Mouse (Mus musculus): ENCODE data around the gene Odf3l1.
A peak's percentile ranks its signal among the peaks of the same experiment; 100 is the strongest.
"Not testable (repeated sequence)": the region's sequence is repeated elsewhere in the genome, so short reads cannot be mapped to it uniquely, and the experiment has no call there.

Gene Odf3l1

DNA sequence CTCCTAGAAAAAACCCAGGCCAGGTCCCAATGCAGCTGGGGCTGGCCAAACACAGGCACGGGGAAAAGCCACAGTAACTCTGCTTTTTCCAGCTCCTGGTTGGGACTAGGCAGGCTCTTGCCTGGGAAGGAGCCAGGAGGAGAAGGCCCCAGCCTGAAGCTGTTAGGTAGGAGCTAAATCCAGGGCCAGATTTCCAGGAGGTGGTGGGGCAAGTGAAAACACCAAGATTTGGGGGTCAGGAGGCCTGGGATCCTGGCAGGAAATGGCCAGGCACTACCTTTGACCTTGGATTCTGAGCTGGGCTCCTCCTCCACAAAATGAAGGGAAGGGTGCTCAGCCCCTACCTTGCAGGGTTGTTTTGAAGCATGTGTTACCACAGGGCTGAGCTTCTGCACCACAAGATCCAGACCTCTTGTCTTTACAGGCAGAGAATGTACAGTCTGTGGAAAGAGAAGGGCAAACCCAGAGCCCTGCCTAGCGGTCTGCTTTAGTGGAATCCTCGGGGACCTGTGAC is at the start of gene Odf3l1:
Gene Odf3l1 (minus strand): TSS at position 464 of the 514 bp plus-strand sequence.
- DNase-seq (ENCODE audit: low spot score in 2 of 2) = no peak

DNA sequence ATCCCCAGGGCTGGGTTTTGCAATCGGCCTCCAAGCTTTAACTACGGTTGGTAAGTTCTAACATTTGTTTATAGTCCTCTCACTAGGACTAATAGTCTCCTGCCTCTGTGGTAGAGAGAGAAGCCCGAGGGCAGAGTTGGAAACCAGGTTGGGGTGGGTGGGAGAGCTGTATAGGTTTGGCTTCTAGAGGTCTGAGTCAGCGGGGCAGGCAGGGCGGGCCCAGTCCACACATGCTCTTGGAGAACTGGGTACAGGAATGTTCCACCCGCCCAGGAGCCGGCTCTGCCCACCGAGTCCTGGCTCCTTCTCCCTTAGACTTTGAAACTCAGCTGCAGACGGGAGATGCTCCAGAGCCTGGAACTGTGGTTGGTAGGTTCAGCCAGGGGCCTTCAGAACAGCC is 49.5 kb upstream of the Odf3l1 start:
- peak in 1 of 2 experiments; percentile 63 for DNase-seq (ENCODE audit: low spot score in 2 of 2)

DNA sequence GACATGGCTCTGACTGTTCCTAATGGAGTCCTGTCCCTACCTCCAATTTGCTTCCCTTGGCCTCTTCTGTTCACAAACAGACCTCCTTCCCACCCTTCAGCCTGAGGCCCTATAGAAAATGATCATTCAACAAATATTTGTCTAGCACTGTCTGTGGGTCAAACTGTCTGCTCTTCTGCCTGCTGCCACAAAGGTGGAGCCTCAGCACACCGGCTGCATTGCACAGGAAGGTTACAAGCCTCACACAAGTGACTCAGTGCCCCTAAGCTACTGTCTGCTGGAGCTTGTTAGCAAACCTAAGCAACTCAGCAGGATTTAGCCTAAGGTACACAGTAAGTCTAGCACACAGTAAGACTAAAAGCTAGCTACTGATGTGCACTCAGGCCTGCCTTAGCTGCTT is 46.5 kb upstream of the Odf3l1 start:
- no peak for DNase-seq (ENCODE audit: low spot score in 2 of 2)

DNA sequence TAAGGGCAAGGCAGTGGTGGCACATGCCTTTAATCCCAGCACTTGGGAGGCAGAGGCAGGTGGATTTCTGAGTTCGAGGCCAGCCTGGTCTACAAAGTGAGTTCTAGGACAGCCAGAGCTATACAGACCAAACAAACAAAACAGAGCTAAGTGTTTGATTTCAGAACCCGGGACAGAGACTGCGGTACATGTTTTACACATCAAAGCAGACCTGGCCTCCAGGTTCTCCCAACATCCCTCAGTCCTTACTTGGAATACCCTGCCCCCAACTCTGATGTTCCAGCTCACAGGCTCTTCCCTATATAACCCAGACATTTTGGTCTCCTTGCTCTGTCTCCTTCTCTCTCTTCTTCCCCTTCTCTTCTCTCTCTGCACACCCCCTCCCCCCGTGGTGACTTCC is 45.5 kb upstream of the Odf3l1 start:
- DNase-seq (ENCODE audit: low spot score in 2 of 2) = not testable (repeated sequence)

DNA sequence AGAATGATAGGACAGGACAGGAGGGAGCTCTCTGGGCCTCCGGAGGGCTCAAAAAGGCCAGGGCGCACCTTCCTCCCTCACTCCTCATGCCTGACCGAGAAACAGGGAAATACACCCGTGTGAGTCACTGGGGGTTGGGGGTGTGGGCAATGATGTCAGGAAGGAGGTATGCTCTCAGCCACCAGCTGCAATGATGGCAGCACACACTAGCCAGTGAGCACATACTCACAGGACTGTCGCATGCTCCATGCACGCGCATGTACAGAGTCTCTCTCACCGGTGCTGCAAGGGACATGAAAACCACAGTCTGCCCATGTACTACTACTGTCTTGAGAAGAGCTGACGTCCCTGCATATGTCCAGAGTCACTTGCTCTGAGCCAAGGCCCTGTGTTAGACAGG is 43.1 kb upstream of the Odf3l1 start:
- peak; percentile 52 to 61 for DNase-seq (ENCODE audit: low spot score in 2 of 2)

DNA sequence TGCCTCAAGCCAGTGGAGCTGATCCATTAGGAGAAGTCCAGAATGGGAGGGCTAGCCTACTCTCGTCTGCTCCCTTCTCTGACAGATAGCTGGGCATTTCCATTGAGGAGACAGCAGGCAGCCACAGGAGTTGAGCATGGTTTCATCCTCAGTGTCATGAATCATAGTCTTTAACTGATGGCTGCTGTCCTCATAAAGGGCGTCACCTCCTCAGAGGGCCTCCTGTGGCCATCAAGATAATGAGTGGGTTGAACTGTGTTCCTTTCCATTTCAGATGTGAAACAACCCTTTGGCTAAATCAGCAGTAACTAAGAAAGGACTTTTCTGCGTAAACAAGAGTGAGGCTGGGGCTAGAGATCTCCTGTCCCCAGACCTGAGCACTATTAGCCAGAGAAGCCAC is 39.2 kb upstream of the Odf3l1 start:
- DNase-seq (ENCODE audit: low spot score in 2 of 2) = no peak

DNA sequence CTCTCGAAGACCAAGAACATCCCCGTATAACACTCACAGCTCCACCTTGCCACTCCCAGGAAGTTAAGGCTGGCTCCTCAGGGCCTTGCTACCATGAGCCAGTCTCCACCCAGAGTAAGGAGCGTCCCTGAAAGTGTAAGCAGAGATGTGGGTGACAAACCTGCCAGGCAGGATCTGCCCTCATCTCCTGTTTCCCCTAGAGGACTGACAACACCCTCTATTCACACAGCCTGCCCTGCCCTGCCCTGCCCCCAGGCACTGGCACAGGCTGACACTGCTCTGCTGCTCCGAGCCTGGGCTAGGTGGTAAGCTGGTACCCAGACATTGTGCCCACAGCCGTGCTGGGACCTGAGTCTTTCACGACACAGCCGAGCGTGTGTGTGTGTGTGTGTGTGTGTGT is 36.7 kb upstream of the Odf3l1 start:
- DNase-seq (ENCODE audit: low spot score in 2 of 2) = peak; percentile 65 to 73

DNA sequence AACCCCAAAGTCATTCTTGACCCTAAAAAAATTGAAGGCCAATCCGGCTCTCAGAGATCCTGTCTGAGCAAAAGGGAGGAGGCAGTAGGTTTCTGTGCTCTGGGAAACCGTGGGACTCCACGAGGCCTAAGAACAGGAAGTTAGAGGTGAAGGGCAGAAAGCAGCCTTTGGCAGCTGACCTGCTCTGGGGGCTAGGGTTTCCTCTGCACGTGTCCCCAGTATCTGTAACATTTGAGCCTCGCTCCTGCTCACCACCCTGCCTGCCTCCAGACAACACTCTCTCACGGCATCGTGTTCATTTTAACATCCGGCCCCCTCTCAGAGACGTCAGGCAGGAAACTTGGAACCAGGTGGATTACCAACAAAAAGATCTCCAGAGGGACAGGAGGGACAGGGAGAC is 36.1 kb upstream of the Odf3l1 start:
- no peak for DNase-seq (ENCODE audit: low spot score in 2 of 2)

DNA sequence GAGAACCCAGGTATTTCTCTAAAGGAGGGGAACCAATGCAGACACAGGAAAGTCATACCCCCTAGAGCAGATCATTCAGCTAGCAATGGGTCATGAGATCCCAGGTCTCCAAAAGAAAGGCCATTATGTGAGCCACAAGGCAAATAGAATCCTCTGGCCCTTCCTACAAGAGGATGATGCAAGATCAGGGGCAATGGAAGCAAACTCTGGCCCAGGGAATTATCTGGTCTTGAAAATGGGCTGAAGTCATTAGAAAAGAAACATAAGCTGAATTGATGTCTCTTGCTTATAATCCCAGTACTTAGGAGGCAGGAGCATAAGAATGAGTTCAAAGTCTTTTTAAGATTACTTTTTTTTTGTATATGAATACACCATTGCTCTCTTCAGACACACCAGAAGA is 35.6 kb upstream of the Odf3l1 start:
- no peak for DNase-seq (ENCODE audit: low spot score in 2 of 2)

DNA sequence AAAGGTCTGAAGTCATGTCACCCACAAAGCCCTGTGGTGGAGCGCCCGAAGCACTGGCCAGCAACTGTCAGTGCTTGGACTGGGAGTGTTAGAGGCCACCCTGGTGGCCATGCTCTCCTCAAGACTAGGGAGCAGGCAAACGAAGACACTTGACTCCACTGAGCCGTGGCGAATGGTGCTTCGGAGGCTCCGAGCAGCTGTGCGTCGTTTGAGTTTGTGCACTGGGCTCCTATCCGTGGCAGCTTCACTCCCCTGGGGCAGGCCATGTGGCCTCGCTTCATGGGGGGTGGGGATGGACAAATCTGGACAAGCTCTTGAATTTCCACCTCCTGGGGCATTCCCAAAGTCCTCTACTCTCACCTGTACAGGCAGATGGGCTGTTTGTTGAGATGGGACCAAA is 34.9 kb upstream of the Odf3l1 start:
- DNase-seq (ENCODE audit: low spot score in 2 of 2) = no peak

DNA sequence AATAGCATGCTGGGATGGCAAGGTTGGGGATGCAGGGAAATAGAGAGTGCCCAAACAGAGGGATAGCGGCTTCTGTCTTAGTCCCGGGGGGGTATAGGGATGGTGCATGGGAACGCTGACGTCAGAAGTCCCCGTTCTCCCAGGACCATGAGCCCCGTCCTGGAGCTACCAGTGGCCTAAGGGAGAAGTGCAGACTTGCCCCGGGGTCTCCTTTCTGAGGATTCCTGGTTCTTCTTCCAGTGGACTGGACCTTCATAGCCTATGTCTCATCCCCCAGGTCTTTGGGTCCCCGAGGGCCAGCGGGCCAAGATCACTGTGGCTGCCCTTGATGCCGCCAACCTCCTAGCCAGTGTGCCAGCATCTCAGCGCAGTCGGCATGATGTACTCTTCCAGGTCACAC is 32.3 kb upstream of the Odf3l1 start:
- no peak for DNase-seq (ENCODE audit: low spot score in 2 of 2)

DNA sequence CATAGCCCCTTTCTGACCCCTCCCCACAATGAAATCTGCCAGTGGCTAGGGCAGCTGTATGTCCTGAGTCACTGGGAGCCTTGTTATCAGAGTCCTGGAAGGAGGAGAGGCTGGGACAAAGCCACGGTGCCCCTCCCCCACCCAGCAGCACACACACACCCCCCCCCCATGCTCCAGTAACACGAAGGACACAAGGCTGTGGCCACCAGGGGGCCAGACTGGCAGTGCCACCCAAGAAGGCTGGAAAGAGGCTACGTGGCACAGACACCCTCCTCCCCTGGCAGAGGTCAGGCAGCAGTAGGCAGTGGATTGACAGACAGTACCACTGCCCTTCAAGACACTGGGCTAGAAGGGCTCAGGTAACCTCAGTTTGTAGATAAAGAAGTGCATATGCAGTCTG is 29.5 kb upstream of the Odf3l1 start:
- DNase-seq (ENCODE audit: low spot score in 2 of 2) = peak in 1 of 2 experiments; percentile 36

DNA sequence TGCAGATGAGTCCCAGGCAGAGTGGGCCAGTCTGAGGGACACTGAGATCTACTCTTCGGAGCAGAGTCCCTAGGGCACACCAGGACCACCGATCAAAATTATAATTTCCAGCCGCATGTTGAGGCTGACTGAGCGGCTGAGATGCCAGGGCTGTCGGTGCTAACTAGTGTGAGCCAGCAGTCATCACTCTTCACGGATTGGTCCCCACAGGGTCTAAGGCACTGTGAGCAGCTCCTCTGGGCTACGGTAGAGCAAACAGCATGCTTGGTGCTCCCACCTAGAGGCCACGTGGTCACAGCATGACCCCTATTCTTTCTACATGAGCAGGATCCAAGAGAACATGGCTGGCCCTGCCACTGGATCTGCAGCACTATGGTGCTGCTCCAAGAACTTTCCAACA is 28.8 kb upstream of the Odf3l1 start:
- DNase-seq (ENCODE audit: low spot score in 2 of 2) = no peak

DNA sequence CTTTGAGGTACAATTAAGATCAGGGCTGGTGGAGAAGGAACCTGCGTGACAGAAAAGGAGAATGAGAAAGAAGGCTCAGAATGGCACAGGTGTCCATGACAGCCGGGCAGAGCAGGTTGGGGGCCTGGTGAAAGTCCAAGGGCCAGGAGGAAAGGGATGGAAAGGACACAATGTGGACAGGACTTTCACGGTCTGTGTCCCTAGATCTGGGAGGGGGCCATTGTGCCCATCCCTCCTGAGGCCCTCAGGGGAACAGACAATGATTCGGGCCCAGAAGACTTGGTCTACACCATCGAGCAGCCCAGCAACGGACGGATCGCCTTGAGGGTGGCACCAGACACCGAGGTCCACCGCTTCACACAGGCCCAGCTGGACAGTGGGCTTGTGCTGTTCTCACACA is 27.6 kb upstream of the Odf3l1 start:
- DNase-seq (ENCODE audit: low spot score in 2 of 2) = no peak

DNA sequence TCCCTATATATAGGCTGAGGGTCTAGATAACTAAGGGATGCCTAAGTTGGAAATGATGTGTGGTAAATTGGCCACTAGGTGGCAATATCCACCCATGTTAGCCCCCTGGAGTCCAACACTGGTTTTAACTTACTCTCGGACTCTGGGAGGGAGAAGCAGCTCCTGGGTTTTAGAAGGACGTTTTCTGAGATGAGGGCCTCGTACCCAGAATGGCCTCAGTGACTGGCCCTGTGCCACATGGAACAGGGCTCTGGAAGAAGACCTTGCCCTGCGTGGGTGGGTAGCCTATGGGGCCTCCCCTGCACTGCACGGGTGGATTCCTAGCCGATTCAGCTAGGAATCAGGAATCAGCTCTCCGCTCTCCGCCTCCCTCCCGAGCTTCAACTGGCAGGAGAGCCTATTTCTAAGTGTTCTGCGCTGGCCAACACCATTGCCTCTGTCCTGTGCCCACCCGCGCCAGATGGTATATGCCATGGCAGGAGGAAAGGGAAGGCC is 27.1 kb upstream of the Odf3l1 start:
- peak; percentile 55 to 62 for DNase-seq (ENCODE audit: low spot score in 2 of 2)

DNA sequence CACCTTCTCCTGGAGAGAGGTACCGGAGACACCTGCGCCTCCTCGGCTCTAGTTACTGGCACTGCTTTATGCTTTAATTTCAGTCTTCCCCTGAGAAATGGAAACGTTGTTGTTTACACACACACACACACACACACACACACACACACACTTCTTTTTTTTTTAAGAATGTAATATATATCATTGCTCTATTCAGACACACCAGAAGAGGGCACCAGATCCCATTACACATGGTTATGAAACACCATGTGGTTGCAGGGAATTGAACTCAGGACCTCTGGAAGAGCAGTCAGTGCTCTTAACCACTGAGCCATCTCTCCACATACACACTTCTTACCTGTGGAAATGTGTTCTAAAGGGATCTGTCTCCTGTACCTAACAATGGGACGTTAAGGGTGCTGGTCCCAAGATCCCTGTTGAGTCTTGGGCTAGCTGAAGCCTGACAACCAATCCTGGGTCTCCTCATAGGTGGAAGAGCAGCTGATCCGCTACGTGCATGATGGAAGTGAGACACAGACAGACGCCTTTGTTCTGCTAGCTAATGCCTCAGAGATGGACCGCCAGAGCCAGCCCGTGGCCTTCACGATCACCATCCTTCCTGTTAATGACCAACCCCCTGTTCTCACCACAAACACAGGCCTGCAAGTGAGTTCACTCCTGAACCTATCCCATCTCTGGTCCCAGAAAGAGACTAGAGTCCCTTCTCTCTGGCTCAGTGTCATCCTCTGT is 26.2 kb upstream of the Odf3l1 start:
- no peak for DNase-seq (ENCODE audit: low spot score in 2 of 2)

DNA sequence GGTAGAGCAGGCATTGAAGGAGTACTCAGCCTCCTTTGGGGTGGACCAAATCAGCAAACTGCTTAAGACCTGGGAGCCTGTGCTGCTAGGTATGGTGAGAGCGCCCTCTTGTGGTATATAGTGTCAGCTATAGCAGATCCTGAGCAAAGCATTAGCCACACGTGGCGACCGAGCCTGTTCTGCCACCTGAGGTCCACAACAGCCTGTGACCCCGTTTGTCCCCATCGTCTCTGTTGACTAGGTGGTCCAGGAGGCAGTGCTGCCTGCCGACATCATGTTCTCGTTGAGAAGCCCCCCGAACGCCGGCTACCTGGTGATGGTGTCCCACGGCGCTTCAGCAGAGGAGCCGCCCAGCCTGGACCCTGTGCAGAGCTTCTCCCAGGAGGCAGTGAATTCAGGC is 25.3 kb upstream of the Odf3l1 start:
- DNase-seq (ENCODE audit: low spot score in 2 of 2) = peak; percentile 55 to 72

DNA sequence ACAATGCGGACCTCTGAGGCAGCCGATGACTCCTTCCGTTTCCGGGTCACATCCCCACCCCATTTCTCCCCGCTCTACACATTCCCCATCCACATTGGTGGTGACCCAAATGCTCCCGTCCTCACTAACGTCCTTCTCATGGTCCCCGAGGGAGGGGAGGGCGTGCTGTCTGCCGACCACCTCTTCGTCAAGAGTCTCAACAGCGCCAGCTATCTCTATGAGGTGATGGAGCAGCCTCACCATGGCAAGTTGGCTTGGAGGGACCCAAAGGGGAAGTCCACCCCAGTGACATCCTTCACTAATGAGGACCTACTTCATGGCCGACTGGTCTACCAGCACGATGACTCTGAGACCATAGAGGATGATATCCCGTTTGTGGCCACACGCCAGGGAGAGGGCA is 23.1 kb upstream of the Odf3l1 start:
- no peak for DNase-seq (ENCODE audit: low spot score in 2 of 2)

DNA sequence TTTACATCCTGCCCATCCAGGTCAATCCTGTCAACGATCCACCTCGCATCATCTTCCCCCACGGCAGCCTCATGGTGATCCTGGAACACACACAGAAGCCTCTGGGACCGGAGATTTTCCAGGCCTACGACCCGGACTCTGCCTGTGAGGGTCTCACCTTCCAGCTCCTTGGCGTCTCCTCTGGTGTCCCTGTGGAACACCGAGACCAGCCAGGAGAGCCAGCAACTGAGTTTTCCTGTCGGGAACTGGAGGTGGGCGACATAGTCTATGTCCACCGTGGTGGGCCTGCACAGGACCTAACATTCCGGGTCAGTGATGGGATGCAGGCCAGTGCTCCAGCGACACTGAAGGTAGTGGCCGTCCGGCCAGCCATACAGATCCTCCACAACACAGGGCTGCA is 22.1 kb upstream of the Odf3l1 start:
- DNase-seq (ENCODE audit: low spot score in 2 of 2) = no peak

DNA sequence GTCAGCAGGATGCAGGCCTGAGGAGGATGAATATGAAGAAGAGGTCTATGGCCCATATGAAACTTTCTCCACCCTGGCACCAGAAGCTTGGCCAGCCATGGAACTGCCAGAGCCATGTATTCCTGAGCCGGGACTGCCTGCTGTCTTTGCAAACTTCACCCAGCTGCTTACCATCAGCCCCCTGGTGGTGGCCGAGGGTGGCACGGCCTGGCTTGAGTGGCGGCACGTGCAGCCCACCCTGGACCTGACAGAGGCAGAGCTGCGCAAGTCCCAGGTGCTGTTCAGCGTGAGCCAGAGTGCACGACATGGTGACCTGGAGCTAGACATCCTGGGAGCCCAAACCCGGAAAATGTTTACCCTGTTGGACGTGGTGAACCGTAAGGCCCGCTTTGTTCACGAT is 21.6 kb upstream of the Odf3l1 start:
- no peak for DNase-seq (ENCODE audit: low spot score in 2 of 2)

DNA sequence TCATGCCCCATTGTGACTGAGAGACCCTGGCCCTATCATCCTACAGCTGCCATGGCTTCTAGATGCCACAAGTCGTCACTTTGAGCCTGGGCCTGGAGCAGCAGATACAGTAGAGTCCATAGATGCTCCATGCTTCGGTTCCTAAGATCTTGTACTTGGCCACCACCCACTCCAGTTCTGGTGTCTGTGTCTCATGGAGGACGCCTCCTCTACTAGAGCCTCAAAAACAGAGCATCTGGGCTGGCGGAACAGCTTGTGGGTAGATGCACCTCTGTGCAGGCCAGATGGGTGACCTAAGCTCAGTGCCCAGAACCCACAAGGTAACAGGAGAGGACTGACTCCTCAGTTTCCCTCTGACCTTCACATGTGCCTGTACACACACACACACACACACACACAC is 19.8 kb upstream of the Odf3l1 start:
- no peak for DNase-seq (ENCODE audit: low spot score in 2 of 2)

DNA sequence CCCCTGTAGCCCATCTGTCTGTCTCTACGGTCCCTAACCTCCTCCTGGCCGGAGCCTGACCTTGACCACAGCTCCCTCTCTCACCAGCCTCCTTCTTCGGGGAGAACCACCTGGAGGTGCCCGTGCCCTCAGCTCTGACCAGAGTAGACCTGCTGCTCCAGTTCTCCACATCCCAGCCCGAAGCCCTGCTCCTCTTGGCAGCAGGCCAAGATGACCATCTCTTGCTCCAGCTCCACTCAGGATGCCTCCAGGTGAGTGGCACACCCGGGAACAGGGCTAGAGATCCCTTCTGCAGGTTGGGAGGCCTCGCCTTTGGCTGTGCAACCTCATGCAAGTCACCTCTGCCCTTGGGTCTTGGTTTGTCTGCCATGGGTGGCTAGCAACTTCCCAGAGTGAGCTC is 19.0 kb upstream of the Odf3l1 start:
- no peak for DNase-seq (ENCODE audit: low spot score in 2 of 2)

DNA sequence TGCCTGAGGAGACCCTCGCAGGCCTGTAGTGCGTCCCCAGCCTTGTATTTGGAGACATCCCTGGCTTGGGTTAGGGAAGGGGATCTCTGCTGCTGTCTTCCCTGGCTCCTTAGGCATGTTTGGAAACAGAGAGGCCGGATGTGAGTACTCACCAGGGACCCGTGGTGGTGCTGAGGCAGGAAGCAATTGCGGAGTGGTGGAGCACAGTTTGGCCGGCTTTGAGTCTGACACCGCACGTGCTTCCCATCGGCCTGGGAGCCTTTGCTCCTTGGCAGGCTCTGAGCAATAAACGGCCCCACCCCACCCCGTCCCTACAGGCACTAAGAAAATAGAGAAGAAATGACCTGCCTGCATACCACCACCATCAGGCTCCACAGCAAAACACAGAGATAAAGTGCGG is 18.3 kb upstream of the Odf3l1 start:
- DNase-seq (ENCODE audit: low spot score in 2 of 2) = no peak

DNA sequence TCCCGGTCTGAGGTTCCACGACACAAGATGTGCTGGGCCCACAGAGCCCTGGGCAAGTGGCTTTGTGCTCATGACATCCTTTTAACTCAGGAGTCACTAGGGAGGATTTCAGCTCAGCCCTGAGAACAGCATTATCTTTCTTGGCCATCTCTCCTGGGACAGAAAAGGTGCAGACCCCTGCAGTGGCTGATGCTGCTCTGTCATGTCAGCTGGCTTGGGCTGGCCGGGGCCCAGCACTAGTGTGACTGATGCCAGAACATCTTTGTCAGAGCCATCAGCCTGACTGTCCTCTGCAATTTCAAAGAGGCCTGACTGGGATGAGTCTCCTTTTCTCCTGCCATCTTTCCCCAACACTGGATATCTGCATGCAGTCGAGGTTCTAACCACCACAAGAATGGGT is 17.8 kb upstream of the Odf3l1 start:
- DNase-seq (ENCODE audit: low spot score in 2 of 2) = no peak
